Mouse (Mus musculus) liver, embryonic 14.5 days (tissue): Measurements from ENCODE around the gene Pam.

Experiments
- CTCF ChIP-seq: IDR thresholded peaks from 2 replicates; pipeline ENCODE4 v1.5.1; 2016; ENCODE audit warnings: antibody characterized with exemption, low read depth, control low read depth
- EP300 ChIP-seq: IDR thresholded peaks from 2 replicates; pipeline ENCODE4 v1.6.1; 2016; ENCODE audit warnings: antibody characterized with exemption, low read depth

DNA sequence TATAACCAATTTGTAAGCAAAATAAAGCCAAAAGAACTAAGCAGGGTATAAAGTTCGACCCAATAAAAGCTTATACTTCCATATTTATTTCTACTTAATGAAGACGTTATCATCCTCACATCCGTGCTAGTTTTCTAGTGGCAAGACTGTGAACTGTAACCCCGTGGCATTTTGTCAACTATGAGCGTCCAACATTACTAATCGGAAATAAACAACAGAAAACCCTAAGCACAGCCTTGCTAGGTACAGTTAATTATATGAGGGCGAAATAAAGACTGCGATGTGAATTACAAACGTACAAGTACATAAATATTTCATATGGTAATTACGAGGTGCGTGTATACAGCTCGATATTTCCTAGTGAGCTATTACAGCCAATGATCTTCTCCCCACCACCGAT lies 119.4 kb downstream of the Pam start:
- TF ChIP-seq EP300, result no peak
- no peak for TF ChIP-seq CTCF
